Mouse (Mus musculus) heart, postnatal 14 days (tissue): ENCODE data around the gene Akr1e1. TPM values are rescaled to one million over a fixed set of nuclear protein-coding genes. Genes with fewer than 3 reads are reported as not detected.
"Not testable (repeated sequence)": the region's sequence is repeated elsewhere in the genome, so short reads cannot be mapped to it uniquely, and the experiment has no call there.

ENCODE experiments used
- DNase-seq, 2 experiments: peaks; one replicate each; pipeline ENCODE4 v3.0.0; 2021 to 2022
- intact Hi-C: fragments of 180-260 bp; cut with DNase I; formaldehyde crosslinking; loops from one replicate; pipeline ENCODE4 v1.15.1; 2025
- long read RNA-seq, 2 experiments: library from polyadenylated mRNA; stranded (forward); transcript quantifications; one replicate each; pipeline ENCODE4 v2.0.0; 2021
- total RNA-seq, 2 experiments: library from RNA; stranded (reverse); gene quantifications; 2 replicates each; pipeline ENCODE4 v1.2.3; 2021

The Akr1e1 gene
- total RNA-seq, result 10 to 100 TPM; 14.2 to 15.8 TPM
- long read RNA-seq, experiment 1, transcript Akr1e1-201 (10 exons, 3,463 nt), result major isoform, 42 of 47 reads
- long read RNA-seq, experiment 1, partial matches to known transcripts, result 1 of 47 reads
- long read RNA-seq, experiment 1, other reads (novel, unspliced or antisense), result 2 of 47 reads
- long read RNA-seq, experiment 2, transcript Akr1e1-201 (10 exons, 3,463 nt), result major isoform, 30 of 36 reads
- long read RNA-seq, experiment 2, partial matches to known transcripts, result 3 of 36 reads
- long read RNA-seq, experiment 2, other reads (novel, unspliced or antisense), result 0 of 36 reads

DNA sequence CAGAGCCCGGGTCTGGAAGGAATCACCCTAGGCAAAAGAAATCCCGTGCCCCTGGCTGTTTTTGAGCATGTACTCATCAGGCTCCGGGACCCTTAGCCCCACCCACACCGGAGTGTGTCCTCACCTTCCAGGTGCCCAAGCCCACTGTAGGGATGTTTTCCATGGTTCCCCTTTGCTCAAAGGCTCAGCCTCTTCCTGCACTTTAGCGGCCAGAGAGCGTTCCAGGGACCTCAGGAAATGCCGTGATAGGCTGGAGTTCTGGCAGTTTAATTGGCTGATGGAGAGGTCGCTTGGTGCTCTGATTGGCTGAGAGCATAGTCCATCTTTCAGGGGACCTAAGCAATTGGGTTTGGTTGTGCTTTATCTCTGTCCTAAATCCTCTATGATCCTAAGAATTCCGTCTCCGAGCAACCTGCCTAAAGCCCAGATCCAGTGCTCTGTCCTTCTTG lies at the start of gene Akr1e1:
Akr1e1 (minus strand) TSS at position 214 of the 449 bp plus-strand sequence.
- intact Hi-C loops, result no loop called here

DNA sequence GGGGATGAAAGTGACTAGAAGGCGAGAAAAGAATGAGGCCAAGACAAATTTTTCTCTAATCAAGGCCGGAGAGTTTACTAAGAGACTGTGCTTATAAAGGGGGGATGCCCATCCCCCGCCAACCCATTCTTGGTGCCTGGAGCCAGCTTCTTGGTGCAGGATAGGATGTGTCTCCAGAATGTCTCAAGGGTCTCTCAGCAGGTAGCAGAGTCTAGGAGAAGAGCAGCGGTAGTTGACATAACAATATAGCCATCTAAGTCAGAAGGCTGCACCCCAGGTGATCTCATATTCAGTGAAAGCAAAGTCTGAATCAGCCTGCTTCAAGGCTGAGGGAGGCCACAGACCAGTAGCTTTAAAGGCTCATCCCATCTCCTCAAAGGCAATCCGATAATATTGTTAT lies 49.4 kb upstream of the Akr1e1 start:
- DNase-seq, result no peak
- intact Hi-C loops, result no loop called here

More for the DNA sequence above, at the start of gene Akr1e1:
- peak; percentile 83 to 87 for DNase-seq

DNA sequence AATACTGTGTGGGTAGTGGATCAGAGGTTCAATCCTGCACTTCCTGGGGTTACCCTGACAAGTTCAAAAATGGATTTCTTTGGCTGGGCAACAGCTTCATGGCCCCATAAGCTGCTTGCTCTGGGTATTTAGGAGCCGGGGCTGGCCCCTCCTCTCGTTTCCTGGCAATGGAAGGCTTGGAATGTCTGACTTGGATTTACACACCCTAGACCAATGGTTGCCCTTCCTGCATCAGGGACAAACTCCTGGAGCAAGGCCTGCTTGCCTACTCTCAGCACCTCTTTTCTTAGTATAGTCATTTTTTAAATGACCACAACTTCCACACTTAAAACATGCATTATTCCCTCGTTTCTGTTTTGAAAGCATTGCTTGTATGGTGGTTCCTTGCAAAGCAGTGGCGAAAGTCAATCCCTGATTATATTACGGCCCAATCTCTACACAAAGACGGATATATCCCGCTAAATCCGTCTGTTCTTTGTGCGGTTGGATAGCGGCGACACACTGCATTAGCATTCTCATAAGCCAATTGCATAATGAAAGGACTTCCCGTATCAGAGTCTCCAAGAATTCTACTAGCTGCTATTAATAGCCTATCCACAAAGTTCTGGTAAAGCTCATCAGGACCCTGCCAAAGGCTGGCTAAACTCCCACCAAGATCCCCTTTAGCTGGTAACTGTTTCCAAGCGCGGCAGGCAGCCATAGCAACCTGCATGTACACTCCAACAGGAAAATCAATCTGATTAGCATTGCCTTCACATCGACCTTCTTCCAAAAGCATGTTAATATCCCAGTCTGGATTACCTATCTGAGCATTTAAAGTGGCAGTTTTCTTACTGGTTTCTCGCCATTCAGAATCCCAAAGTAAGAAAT lies 47.5 kb upstream of the Akr1e1 start:
- intact Hi-C loops, result no loop called here
- DNase-seq, result peak in 1 of 2 experiments; percentile 22

DNA sequence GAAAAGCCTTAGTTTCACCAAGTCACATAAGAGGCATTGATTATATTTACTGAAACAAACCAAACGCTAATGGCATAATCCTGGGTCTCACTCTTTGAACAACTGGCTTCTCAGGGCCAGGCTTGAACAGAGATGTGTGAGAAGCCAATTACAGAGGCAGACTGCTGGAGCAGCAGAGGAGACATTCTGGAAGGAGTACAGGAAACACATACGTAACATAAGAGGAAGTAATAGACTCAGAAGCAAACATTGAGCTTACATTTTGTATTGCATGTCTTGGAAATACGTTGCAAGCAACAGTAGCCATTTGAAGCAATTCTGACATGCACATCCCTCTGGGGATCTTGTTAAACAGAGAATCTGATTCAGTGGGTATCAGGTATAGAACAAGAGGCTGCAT lies 41.2 kb upstream of the Akr1e1 start:
- intact Hi-C loops, result no loop called here
- DNase-seq, result no peak

DNA sequence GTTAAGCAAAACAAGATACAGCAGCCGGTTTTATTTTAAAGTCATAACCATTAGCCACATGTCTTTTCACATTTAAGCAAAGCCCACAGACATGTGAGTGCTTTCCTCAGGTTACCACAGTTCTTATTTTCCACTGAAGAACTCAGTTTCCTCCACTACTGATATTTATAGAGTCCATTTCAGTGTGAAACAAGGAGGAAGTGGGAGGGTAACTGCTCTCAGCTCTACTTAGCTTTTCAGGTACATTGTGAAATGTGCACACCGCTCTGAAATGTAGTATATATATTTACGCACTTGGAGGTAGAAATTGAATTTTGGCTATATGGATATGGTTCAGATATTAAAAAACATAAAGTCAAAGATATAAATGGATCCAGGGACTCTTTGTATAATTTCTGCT lies 36.3 kb upstream of the Akr1e1 start:
- intact Hi-C loops, result no loop called here

DNA sequence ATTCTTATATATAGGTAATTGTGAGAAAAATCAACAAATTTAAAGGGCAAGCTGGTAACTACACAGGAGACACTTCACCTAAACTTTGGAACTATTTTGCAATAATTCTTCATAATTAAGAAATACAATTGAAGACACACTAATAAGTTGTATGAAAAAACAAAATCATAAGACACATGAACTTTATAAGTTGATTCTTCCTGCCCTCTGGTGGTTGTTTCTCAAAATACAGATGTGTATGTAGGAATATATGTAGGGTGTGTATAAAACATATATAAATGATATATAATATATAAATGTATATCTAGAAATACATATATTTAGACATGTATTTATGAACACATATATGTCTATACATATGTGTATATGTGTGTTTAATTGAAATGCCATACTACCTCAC lies 1.9 kb upstream of the Akr1e1 start:
- intact Hi-C loops, result loop anchor here (10.0 kb wide), 1 partner anchor 476 kb away; no protein-coding TSS in a partner anchor
- peak in 1 of 2 experiments; percentile 4 for DNase-seq

More for the DNA sequence above, 36.3 kb upstream of the Akr1e1 start:
- DNase-seq, result no peak

DNA sequence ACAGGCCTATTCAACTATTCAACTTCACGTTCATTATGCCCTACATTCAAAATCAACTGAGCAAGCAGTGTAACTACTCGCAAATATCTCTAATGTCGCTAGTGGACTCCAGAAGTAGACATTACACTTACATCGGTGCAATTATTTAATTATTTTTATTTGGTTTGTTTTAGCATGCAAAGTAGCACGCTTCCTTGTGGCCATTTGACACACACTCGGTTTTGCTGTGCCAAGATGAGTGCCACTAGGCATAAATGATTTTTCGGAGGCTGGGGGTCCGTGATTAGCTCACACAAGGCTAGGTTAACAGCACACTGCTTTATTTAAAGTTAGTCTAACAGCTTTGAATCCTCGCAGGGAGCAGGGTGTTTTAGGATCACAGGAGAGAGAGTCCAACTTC lies 444 bp downstream of the Akr1e1 start:
- DNase-seq, result no peak
- intact Hi-C loops, result no loop called here

DNA sequence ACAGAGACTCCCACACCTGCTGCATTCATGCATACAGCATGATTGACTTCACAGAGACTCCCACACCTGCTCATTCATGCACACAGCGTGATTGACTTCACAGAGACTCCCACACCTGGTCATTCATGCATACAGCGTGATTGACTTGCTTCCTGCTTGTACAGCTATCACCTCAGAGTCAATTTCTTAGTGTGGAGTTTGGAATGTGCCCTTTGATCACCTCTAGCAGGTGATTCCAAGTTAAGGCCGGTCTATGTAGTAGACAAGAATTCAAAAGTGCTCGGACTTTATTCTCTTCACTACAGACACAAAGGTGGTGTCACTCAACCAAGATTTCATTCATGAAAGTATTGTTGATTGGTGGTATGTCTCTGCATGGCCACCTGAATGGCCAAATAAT lies 2.2 kb downstream of the Akr1e1 start:
- DNase-seq, result no peak

DNA sequence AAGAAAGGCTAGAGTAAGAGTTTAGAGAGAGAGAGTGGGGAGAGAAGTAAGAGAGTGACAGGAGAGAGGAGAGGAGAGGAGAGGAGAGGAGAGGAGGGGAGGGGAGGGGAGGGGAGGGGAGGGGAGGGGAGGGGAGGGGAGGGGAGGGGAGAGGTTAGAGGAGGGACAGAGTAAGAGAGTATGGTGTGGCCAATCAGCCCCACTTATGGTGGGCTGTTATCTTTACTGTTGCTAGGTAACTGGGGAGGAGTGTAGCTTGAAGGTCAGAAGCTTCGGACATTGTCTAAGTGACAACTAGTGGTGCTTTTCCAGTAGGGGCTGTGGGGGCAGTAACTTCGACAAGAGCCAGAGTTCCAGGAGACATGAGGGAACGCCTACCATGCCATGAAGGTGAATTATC lies 5.5 kb downstream of the Akr1e1 start:
- intact Hi-C loops, DNase-seq: not testable (repeated sequence)

More for the DNA sequence above, 2.2 kb downstream of the Akr1e1 start:
- intact Hi-C loops, result no loop called here

DNA sequence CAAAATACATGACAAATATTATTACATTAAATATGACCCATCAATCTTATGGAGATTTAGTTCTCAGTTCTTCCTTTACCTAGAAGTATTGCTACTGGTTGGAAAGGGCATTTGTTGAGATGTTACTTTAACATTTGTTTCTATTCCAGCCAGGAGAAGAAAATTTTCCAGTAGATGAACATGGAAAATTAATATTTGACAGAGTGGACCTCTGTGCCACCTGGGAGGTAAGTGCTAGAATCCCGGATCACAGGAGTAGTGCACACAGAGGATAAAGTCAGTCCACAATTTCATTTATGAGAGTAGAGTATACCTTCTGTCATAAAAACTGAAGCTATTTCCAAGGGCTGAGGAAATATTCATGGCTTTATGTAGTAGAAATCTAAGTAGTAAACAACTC lies 32.1 kb downstream of the Akr1e1 start:
- no peak for DNase-seq
- intact Hi-C loops, result no loop called here

DNA sequence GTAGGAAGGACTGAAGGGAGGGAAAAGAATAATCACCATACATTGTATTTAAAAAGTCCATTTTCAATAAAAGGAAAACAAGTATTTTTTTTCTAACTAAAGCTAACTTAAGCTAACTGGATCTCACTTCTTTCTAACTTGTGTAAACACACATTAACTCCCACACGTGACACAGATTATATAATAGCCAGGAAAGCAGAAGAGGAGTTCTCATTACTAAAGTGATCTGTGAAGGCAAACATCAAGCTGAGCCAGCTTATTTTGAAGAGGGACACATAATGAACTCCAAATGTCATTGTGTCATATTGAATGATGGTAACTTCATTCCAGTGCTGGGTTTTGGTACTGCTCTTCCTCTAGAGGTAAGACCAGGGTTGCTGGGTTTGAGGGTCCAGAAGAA lies 35.1 kb downstream of the Akr1e1 start, which contains the start of gene Akr1c21:
Akr1c21 (plus strand) TSS at position 205 of the 400 bp plus-strand sequence.
- no peak for DNase-seq
- intact Hi-C loops, result no loop called here

DNA sequence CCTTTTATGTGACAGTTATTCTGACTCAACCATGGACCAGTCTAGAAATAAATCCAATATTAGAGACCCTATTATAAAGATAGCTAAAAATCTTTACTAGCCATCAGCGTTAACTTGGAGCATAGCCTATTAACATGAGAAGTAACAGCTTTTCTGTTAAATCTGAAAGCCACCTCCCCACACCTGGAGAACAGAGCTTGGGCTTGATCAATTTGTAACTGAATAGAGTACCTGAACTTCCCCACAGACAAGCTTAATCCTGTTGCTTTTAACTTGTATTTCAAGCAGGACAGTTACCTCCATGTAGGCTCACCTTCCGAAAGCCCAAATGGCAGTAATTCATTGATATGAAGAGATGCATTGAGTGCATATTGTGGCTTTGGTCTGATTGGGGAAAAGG lies 43.0 kb downstream of the Akr1e1 start:
- intact Hi-C loops, result no loop called here
- no peak for DNase-seq

DNA sequence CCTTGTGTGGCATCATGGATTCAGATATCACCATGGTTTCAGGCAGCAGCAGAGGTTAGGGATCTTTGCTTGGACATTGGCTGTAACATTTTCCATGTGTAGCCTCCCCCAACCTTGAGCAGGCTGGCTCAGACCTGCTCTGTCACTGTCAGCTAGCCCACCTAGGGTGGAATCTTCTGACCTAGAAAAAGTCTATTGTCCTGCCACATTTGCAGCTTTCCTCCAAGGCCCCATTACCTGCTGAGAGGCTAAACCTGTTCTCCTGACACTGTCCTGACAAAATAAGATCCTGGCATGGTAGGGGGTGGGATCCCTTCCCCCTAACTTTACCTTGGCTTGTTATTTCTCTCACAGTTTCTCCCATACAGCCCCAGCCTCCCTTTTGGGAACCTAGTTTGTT lies 48.5 kb downstream of the Akr1e1 start:
- no peak for DNase-seq
- intact Hi-C loops, result no loop called here

DNA sequence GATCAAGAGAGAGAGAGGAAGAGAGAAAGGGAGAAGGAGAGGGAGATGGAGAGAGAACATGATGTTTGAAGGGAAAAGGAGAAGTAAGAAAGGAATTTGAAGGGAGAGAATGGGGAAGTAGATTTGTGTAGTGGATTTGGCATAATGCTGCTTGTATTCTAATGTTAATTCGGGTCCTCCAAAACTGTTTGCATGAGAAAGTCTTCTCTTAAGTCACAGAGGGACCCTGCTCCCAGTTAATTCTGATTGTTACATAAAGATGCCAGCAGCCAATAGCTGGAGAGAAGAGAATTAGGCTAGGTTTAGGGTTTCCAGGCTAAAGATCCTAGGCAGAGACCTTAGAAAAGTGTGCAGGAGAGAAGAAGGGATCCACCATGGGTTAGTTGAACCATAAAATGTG lies 49.8 kb downstream of the Akr1e1 start:
- DNase-seq, result no peak
- intact Hi-C loops, result no loop called here

Other genes starting within 250 kb of the Akr1e1 start
- gene Akr1c6, start 174.9 kb downstream of the Akr1e1 start, total RNA-seq, result not detected
- not detected for gene Akr1c20, start 85.8 kb downstream of the Akr1e1 start, total RNA-seq
- gene Akr1c21, start 35.1 kb downstream of the Akr1e1 start, total RNA-seq, result not detected